Mouse (Mus musculus) left cerebral cortex, postnatal 10 days (tissue): ENCODE data around the gene Cyp2j7. TPM values are rescaled to one million over a fixed set of nuclear protein-coding genes. Genes with fewer than 3 reads are reported as not detected.
"Not testable (repeated sequence)": the region's sequence is repeated elsewhere in the genome, so short reads cannot be mapped to it uniquely, and the experiment has no call there.

Source experiments
- DNase-seq, 2 experiments: peaks; one replicate each; pipeline ENCODE4 v3.0.0; 2021 to 2022; ENCODE audit warnings: low spot score in 2 of 2, mixed read lengths in 1 of 2; ENCODE audit errors: extremely low spot score in 1 of 2
- intact Hi-C: fragments of 180-260 bp; cut with DNase I; formaldehyde crosslinking; loops from one replicate; pipeline ENCODE4 v1.15.1; 2025
- total RNA-seq, 2 experiments: library from RNA; stranded (reverse); gene quantifications; 2 replicates each; pipeline ENCODE4 v1.2.3; 2021

Gene Cyp2j7
- total RNA-seq, result not detected

DNA sequence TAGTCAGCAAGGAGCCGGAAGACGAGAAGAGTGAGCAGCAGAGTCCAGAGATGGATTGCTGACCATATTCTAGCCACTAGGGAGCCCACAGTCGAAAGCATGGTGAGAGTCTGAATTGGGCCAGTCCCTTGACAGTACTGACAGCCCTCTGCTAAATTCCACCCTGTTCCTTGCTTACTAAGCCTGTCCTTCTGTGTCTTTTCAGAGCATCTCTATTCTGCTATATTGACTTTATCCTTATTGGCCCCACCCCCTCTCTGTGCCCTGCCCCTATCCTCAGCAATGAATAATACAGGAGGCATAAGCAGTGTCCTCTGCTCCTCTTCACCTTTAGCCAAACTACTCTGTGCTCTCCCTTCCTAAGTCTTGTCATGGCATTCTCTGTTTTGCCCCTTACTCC, at the start of gene Cyp2j7:
Gene Cyp2j7 (minus strand): TSS at position 101 of the 400 bp plus-strand sequence.
- DNase-seq, result no peak
- intact Hi-C loops, result no loop called here

DNA sequence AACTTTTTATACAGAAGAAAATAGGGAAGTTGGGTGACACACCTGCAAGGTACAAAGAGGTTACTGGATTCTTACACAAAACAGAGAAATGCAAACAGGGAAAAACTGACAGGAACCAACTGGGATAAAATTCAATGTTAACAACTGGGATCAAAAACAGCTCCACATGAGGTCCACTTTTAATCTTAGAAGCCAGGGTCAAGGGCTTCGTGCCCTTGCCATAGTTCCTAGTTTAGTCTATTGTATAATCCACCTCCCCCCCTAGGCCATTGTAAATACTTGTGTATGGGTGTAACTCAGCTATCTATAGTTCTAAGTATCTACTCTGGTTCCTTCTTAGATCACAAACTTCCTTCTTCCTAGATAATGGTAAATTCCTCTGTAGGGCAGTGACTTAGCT, 40.4 kb upstream of the Cyp2j7 start:
- intact Hi-C loops, result loop anchor here (10.0 kb wide), 1 partner anchor 248 kb away; no protein-coding TSS in a partner anchor
- not testable (repeated sequence) for DNase-seq

- intact Hi-C loops, result loop anchor here (2.0 to 10.0 kb wide), 2 partner anchors 251 to 409 kb away; no protein-coding TSS in a partner anchor
- DNase-seq, result peak; percentile 49 to 51
Observed at GRCm38 (mm10) chr4:96273907-96274306, 37.4 kb upstream of the Cyp2j7 start.

- intact Hi-C loops, result no loop called here
- DNase-seq, result no peak
Observed at GRCm38 (mm10) chr4:96196701-96197100, 39.8 kb downstream of the Cyp2j7 start.

GRCm38 (mm10) chr4:96189321-96189720, 47.1 kb downstream of the Cyp2j7 start:
- DNase-seq, intact Hi-C loops: not testable (repeated sequence)

GRCm38 (mm10) chr4:96188671-96189070, 47.8 kb downstream of the Cyp2j7 start:
- intact Hi-C loops, DNase-seq: not testable (repeated sequence)

- DNase-seq, intact Hi-C loops: not testable (repeated sequence)
Observed at GRCm38 (mm10) chr4:96188146-96188545, 48.3 kb downstream of the Cyp2j7 start.

DNA sequence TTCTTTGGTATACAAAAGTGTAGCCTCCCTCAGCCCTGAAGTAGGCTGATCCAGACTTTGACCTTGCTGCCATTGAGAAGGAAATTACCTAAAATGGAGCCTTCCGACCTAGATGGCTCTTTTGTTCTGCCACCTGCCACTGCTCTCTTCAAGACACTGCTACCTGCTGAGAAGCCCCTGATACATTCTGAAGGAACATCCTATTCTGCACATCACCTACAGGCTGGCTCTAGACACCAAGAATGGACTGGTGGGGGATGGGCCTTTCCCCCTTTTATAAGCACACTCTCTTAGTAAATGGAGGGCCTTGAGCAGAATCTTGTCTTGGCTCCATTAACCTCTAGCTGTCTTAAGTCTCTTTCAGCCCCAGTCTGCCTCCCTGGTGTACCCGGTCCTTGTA, 51.7 kb downstream of the Cyp2j7 start:
- intact Hi-C loops, DNase-seq: not testable (repeated sequence)

- no peak for DNase-seq
- intact Hi-C loops, result no loop called here
Observed at GRCm38 (mm10) chr4:96162839-96163238, 73.6 kb downstream of the Cyp2j7 start.

GRCm38 (mm10) chr4:96161575-96161974, 74.9 kb downstream of the Cyp2j7 start:
- DNase-seq, result no peak
- intact Hi-C loops, result no loop called here

Other genes with a start within 250 kb of the Cyp2j7 start
- gene Cyp2j13, start 159.1 kb downstream of the Cyp2j7 start, total RNA-seq, result under 1 TPM; 0.41 to 0.67 TPM
- under 1 TPM in 1 of 2 experiments, not detected in 1; 0.56 TPM for gene Cyp2j12, start 95.5 kb downstream of the Cyp2j7 start, total RNA-seq
- not detected for gene Cyp2j11, start 112.0 kb upstream of the Cyp2j7 start, total RNA-seq